Mouse (Mus musculus) kidney, embryonic 16.5 days (tissue): Measurements from ENCODE around the gene Lipc. TPM values are rescaled to one million over a fixed set of nuclear protein-coding genes. Genes with fewer than 3 reads are reported as not detected.

Experiments
- ATAC-seq: fragments of 200-750 bp; cut with Nextera tagmentation; 2 replicates; pipeline ENCODE4 v1.8.0; 2017; ENCODE audit warnings: moderate TSS enrichment; ENCODE audit not compliant: low FRiP score, low TSS enrichment
- H3K27ac ChIP-seq: fragments of 300-500 bp; sonication (generic); 2 replicates; pipeline ENCODE4 v1.5.1; 2014; ENCODE audit warnings: low read length
- H3K27me3 ChIP-seq: fragments of 300-500 bp; sonication (generic); 2 replicates; pipeline ENCODE4 v1.6.1; 2014; ENCODE audit warnings: low read length, control low read depth, mixed read lengths; ENCODE audit not compliant: insufficient read depth
- H3K36me3 ChIP-seq: fragments of 300-500 bp; sonication (generic); 2 replicates; pipeline ENCODE4 v1.6.1; 2014; ENCODE audit warnings: low read length, control low read depth, mixed read lengths; ENCODE audit not compliant: insufficient read depth
- H3K4me1 ChIP-seq: fragments of 300-500 bp; sonication (generic); 2 replicates; pipeline ENCODE4 v1.6.1; 2014; ENCODE audit warnings: low read length, control low read depth, mixed read lengths; ENCODE audit not compliant: insufficient read depth
- H3K4me2 ChIP-seq: fragments of 300-500 bp; sonication (generic); replicated peaks from 2 replicates; pipeline ENCODE4 v1.6.1; 2014; ENCODE audit warnings: low read depth, low read length
- H3K4me3 ChIP-seq: fragments of 300-500 bp; sonication (generic); 2 replicates; pipeline ENCODE4 v1.5.1; 2014; ENCODE audit warnings: mild to moderate bottlenecking, low read length
- H3K9ac ChIP-seq: fragments of 300-500 bp; sonication (generic); replicated peaks from 2 replicates; pipeline ENCODE4 v1.6.1; 2014; ENCODE audit warnings: low read length
- H3K9me3 ChIP-seq: fragments of 300-500 bp; sonication (generic); 2 replicates; pipeline ENCODE4 v1.6.1; 2016; ENCODE audit warnings: low read length, control low read depth
- WGBS: fragments of 180-500 bp; shearing (Covaris S2); extraction: QIAGEN DNeasy Blood & Tissue Kit; methylation state at CpG from one replicate; pipeline ENCODE4 v1.1.7; 2014; 5-methylcytosine and 5-hydroxymethylcytosine counted together
- polyA plus RNA-seq: library from polyadenylated mRNA; unstranded; fragments of >200 nt; fragmentation: Nextera tagmentation; extraction: Ambion mirVana; gene quantifications from 2 replicates; pipeline ENCODE4 v1.2.1, GENCODE M21; 2015

The Lipc gene
- polyA plus RNA-seq, 1 experiment from 2014 or later: 0.89 TPM

DNA sequence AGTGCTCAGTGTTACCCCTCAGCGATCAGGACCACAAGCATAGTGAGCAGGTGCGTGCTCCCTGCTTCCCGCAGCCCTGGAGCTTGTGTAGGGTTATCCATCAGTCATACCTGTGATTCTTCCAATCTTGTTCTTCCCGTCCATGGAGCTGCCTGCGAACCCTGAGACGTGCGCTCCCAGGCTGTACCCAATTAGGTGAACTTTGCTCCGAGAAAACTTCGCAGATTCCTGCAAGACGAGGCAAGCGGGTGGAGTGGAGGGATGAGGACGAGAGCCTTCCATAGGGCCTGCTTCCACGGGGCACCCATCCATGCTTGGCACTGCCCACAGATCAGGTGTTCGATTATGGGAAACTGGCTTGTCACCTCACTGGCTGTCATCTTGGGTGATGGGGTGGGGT, 133.3 kb downstream of the Lipc start:
- ATAC-seq: no peak
- H3K4me3 ChIP-seq: no peak overlapping the region

DNA sequence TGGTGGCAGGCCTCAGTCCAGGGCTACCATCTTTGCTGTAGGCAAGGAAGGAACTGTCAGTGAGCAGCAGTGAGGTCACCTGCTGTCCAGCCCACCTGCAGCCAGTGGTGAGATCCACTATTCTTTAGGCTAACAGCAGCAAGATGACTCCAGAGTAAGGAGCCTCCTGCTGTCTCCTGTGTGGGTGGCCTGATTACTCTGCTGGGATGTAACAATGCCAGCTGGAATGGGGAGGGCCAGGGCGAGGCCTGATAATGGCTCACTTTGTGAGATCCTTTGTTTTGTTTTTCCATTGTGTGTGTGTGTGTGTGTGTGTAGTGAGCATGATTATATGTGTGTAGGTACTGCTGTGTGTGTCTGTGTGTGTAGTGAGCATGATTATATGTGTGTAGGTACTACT, 134.6 kb downstream of the Lipc start:
- H3K4me2 ChIP-seq: no peak overlapping the region
- no peak overlapping the region for H3K4me3 ChIP-seq
- no peaks in the 10 kb centered on the region for H3K9me3 ChIP-seq
- ATAC-seq: no peak
- no peak overlapping the region for H3K9ac ChIP-seq
- H3K27ac ChIP-seq: no peak overlapping the region
- H3K27me3 ChIP-seq: no peaks in the 10 kb centered on the region
- H3K4me1 ChIP-seq: peaks cover 17% of the 10 kb centered on the region
- WGBS: 42% methylated on average over 1 of the region's 1 CpGs
- no peaks in the 10 kb centered on the region for H3K36me3 ChIP-seq

More for the DNA sequence above, 133.3 kb downstream of the Lipc start:
- Histone ChIP-seq H3K9me3 (no peaks in the 10 kb centered on the region), H3K4me2 (no peak overlapping the region), H3K4me1 (peaks cover 17% of the 10 kb centered on the region), H3K27me3 (no peaks in the 10 kb centered on the region), H3K27ac (no peak overlapping the region), H3K9ac (no peak overlapping the region), H3K36me3 (no peaks in the 10 kb centered on the region)
- WGBS: 75% methylated on average over 14 of the region's 14 CpGs

DNA sequence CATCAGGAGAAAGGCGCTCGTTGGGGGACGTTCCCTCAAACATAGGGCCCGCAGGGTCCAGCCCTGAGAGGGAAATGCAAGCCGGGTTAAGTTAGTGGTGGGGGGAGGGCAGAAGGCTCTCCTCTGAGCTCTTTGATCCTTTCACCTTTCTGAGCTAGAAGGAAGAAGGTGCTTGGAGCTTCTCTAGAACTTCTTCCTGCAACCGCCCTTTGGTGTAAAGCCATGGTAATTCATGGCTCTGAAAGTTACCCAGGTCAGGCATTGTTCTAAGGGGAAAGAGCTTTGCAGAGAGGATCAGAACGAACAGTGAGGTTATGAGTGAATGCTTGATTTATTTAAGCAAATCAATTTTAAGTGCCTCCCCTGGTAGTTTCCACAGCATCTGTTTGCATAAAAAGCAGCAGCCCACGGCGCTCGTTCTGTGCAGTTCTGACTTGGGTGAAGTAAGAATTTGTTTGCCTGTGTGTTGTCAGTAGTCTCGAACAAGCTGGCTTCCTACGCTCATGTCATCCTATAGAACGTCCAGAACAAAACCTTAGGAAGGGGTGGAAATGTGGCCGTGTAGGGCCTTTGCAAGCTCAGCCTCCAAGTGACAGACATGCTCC, 135.2 kb downstream of the Lipc start:
- H3K36me3 ChIP-seq: no peaks in the 10 kb centered on the region

DNA sequence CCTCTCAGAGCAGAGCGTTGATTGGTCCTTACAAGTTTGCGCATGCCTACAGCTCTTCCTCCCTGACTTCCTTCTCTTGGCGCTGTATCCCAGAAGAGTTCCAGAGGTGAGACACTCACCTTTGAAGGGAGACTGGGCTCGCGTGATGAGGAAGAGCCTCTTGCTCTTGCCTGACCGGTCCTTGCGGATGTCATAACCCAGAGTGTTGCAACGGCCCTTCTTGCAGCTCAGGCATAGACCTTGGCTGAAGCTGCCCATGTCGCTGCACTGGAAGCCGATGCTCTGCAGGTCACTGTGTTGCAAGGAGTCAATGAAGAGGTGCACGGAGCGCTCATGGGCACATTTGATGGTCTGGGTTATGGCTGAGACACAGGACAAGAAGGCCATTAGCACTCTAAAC, 139.5 kb downstream of the Lipc start:
- 93% methylated on average over 12 of the region's 12 CpGs for WGBS
- Histone ChIP-seq H3K36me3 (no peaks in the 10 kb centered on the region), H3K27ac (no peak overlapping the region), H3K27me3 (no peaks in the 10 kb centered on the region), H3K4me1 (peaks cover 28% of the 10 kb centered on the region), H3K9me3 (no peaks in the 10 kb centered on the region), H3K4me3 (no peak overlapping the region), H3K4me2 (no peak overlapping the region), H3K9ac (no peak overlapping the region)
- no peak for ATAC-seq

More for the DNA sequence above, 135.2 kb downstream of the Lipc start:
- Histone ChIP-seq H3K9ac (no peak overlapping the region), H3K27me3 (no peaks in the 10 kb centered on the region), H3K4me2 (no peak overlapping the region), H3K4me1 (peaks cover 17% of the 10 kb centered on the region), H3K4me3 (no peak overlapping the region), H3K9me3 (no peaks in the 10 kb centered on the region), H3K27ac (no peak overlapping the region)
- 51% methylated on average over 14 of the region's 14 CpGs for WGBS
- no peak for ATAC-seq

DNA sequence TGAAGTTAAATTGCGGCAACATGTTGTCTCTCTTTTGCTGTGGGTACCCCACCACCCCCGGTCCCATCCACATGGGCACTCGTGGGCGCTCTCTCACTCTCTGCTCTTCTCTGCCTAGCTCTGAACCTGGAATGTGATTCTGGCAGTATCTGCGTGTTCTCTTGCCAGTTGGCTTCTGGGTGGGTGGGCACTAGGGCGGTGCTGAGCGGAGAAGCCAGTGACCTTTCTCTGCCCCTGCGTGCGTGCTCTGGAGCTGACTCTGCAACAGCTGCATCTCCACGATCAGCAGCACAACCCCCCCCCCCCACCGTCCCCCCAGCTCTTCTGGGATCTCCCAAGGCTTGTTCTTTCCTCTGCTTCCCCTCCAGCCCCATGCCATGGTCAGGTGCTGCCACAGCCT, 144.3 kb downstream of the Lipc start:
- Histone ChIP-seq H3K27me3 (no peaks in the 10 kb centered on the region), H3K9ac (no peak overlapping the region), H3K4me2 (no peak overlapping the region), H3K27ac (no peak overlapping the region), H3K4me1 (peaks cover 13% of the 10 kb centered on the region; the same call in 1 of the 2 replicates), H3K36me3 (no peaks in the 10 kb centered on the region), H3K9me3 (no peaks in the 10 kb centered on the region), H3K4me3 (no peak overlapping the region)
- no peak for ATAC-seq
- WGBS: 55% methylated on average over 10 of the region's 11 CpGs

DNA sequence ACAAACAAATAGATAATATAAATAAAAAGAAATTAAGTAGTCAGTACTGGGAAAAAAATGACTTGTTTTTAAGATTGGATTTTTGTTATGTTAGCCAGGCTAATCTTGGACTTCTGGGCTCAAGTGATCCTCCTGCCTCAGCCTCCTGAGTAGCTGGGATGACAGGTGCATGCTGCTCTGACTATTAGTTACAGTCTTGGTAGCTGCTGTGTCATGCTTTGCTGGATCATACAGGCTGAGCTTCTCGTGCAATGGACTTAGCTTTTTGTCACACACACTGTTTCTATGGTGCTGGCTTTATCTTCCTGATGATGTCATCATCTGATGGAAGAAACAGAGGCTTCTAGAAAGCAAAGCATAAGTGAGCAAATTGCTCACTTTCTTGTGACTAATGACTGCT, 146.0 kb downstream of the Lipc start:
- WGBS: 60% methylated on average over 1 of the region's 1 CpGs
- Histone ChIP-seq H3K9me3 (no peaks in the 10 kb centered on the region), H3K27me3 (no peaks in the 10 kb centered on the region), H3K4me3 (no peak overlapping the region), H3K9ac (no peak overlapping the region), H3K4me1 (peaks cover 11% of the 10 kb centered on the region; the same call in 1 of the 2 replicates), H3K4me2 (no peak overlapping the region), H3K27ac (no peak overlapping the region), H3K36me3 (no peaks in the 10 kb centered on the region)
- ATAC-seq: no peak

DNA sequence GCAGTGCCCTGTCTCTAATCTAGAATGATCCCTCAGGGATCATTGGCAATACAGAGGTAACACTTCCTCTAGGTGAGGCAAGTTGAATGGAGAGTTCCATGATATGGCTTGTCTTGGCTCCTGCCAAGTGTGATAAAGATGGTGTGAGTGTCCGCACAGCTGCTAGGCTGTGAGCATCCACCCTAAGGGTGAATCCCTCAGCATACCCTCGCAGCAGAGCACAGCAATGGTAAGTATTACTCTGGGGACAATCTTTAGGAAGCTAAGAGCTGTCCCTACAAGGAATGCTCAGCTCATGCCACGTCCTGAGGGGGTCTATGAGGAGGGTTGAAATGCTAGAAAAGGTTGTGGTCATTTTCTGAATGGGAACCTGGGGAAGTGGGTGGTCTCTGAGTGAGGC, 149.2 kb downstream of the Lipc start:
- H3K27ac ChIP-seq: no peak overlapping the region
- no peak overlapping the region for H3K9ac ChIP-seq
- 84% methylated on average over 3 of the region's 3 CpGs for WGBS
- H3K9me3 ChIP-seq: no peaks in the 10 kb centered on the region
- no peak overlapping the region for H3K4me3 ChIP-seq
- ATAC-seq: no peak
- no peak overlapping the region for H3K4me2 ChIP-seq
- no peaks in the 10 kb centered on the region for H3K27me3 ChIP-seq
- no peaks in the 10 kb centered on the region for H3K36me3 ChIP-seq
- 0 out of 2 replicates have a peak, but pooled peaks cover 2% of the 10 kb centered on the region for H3K4me1 ChIP-seq

DNA sequence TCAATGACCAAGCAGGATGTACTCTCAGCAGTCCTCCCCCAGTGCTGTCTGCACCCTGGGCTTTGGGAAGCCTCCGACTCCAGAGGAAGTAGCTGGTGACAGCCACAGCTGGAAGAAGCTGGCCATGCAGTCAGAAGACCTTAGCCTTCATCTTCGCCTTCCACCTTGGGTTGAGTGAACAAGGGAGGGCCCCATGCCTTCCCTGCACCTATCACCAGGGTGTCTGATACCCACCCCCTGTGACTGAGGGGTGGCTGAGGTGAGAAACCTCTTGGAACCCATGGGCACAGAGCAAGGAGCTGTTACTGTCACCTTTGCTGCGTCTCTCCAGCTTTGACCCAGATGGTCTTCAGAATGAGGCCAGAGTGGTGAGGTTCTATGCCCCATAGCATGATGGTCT, 150.3 kb downstream of the Lipc start:
- H3K4me1 ChIP-seq: no peaks in the 10 kb centered on the region
- no peak overlapping the region for H3K27ac ChIP-seq
- no peak overlapping the region for H3K4me2 ChIP-seq
- no peak for ATAC-seq
- WGBS: 73% methylated on average over 3 of the region's 3 CpGs
- no peaks in the 10 kb centered on the region for H3K27me3 ChIP-seq
- H3K9ac ChIP-seq: no peak overlapping the region
- no peaks in the 10 kb centered on the region for H3K36me3 ChIP-seq
- no peak overlapping the region for H3K4me3 ChIP-seq
- no peaks in the 10 kb centered on the region for H3K9me3 ChIP-seq

DNA sequence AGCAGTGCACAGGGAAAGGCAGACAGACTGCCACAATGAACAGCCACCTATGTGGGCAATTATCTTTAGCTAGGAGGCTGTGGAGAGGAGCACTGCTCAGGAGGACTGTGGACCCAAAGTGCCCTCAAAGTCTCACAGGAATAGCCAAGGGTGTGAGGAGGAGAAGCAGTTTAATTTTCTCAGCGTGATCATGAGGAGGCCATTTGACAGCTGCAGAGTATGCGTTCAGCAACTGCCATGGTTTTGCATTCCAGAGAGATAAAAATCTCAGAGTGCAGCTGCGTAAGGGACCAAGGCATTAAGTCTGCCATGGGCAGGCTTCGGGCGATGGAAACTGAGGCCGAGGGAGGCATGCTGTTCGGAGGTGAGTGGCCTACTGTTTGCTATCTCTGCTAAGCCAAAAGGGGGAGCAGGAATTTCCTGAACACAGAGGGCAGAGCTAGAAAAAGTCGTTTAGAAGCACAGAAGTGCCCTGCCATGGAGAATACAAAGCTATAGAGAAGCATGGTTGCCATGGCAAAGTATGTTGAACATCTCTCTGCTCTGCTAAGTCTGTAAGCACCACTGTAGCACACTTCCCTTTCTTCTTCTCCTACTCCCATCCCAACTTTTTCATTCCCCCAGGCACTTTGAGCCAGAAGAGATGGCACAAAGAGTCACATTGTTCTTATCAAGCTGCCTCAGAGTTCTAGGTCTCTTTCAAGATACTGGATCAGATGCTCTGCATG, 151.3 kb downstream of the Lipc start:
- 55% methylated on average over 8 of the region's 8 CpGs for WGBS
- H3K9ac ChIP-seq: no peak overlapping the region
- no peak for ATAC-seq
- no peak overlapping the region for H3K4me2 ChIP-seq
- H3K4me1 ChIP-seq: no peaks in the 10 kb centered on the region
- H3K27ac ChIP-seq: no peak overlapping the region
- no peaks in the 10 kb centered on the region for H3K27me3 ChIP-seq
- H3K4me3 ChIP-seq: no peak overlapping the region
- H3K9me3 ChIP-seq: no peaks in the 10 kb centered on the region
- no peaks in the 10 kb centered on the region for H3K36me3 ChIP-seq

DNA sequence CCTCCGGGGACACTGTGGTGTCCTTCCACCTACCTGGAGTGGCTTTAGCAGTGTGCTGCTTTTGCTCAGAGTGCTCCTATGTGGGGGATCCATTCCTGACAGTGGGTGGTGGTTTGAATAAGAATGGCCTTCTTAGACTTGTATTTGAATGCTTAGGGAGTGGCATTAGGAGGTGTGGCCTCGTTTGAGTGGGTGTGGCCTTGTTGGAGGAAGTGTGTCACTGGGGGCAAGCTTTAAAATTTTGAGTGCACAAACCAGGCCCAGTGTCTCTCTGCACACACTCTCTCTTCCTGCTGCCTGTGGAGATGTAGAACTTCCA, 156.6 kb downstream of the Lipc start:
- Histone ChIP-seq H3K27me3 (no peaks in the 10 kb centered on the region), H3K9ac (no peak overlapping the region), H3K27ac (no peak overlapping the region), H3K36me3 (no peaks in the 10 kb centered on the region), H3K4me2 (no peak overlapping the region), H3K4me3 (no peak overlapping the region), H3K4me1 (no peaks in the 10 kb centered on the region), H3K9me3 (no peaks in the 10 kb centered on the region)
- WGBS: 71% methylated on average over 2 of the region's 2 CpGs
- no peak for ATAC-seq
